Mouse (Mus musculus) heart, embryonic 14.5 days (tissue): ENCODE results near the gene Frrs1. TPM values are rescaled to one million over a fixed set of nuclear protein-coding genes. Genes with fewer than 3 reads are reported as not detected.

ENCODE experiments used
- ATAC-seq: fragments of 200-750 bp; cut with Nextera tagmentation; 2 replicates; pipeline ENCODE4 v1.8.0; 2017; ENCODE audit warnings: low read depth, moderate TSS enrichment; ENCODE audit not compliant: insufficient number of reproducible peaks, insufficient read depth, low FRiP score
- H3K27ac ChIP-seq, 2 experiments: fragments of 200-500 bp in 1 of 2; fragments of 300-500 bp in 1 of 2; sonication (generic) in 1 of 2; replicated peaks in 1 of 2; 2 replicates each; pipeline ENCODE4 v1.5.1; 2012 to 2014; ENCODE audit warnings: low read depth in 2 of 2, low read length in 2 of 2, control low read depth in 1 of 2, mild to moderate bottlenecking in 1 of 2, mixed read lengths in 1 of 2; ENCODE audit not compliant: control insufficient read depth in 1 of 2, insufficient read depth in 1 of 2
- H3K27me3 ChIP-seq: fragments of 300-500 bp; sonication (generic); 2 replicates; pipeline ENCODE4 v1.6.1; 2014; ENCODE audit warnings: mild to moderate bottlenecking, low read length, control low read depth; ENCODE audit not compliant: control insufficient read depth, insufficient read depth
- H3K36me3 ChIP-seq: fragments of 300-500 bp; sonication (generic); 2 replicates; pipeline ENCODE4 v1.6.1; 2014; ENCODE audit warnings: mild to moderate bottlenecking, control low read depth, low read length, mixed read lengths; ENCODE audit not compliant: control insufficient read depth, insufficient read depth
- H3K4me1 ChIP-seq, 2 experiments: fragments of 200-500 bp in 1 of 2; fragments of 300-500 bp in 1 of 2; sonication (generic) in 1 of 2; 2 replicates each; pipeline ENCODE4 v1.6.1; 2012 to 2014; ENCODE audit warnings: low read length in 2 of 2, control low read depth in 1 of 2, mixed read lengths in 1 of 2; ENCODE audit not compliant: control insufficient read depth in 2 of 2, insufficient read depth in 2 of 2
- H3K4me2 ChIP-seq: fragments of 300-500 bp; sonication (generic); 2 replicates; pipeline ENCODE4 v1.6.1; 2014; ENCODE audit warnings: mild to moderate bottlenecking, low read length
- H3K4me3 ChIP-seq, 2 experiments: fragments of 200-500 bp in 1 of 2; fragments of 300-500 bp in 1 of 2; sonication (generic) in 1 of 2; 2 replicates each; pipeline ENCODE4 v1.5.1; 2012 to 2014; ENCODE audit warnings: low read length in 2 of 2, mild to moderate bottlenecking in 2 of 2, control low read depth in 1 of 2, low read depth in 1 of 2, moderate library complexity in 1 of 2; ENCODE audit not compliant: control insufficient read depth in 1 of 2, insufficient read depth in 1 of 2
- H3K9ac ChIP-seq: fragments of 300-500 bp; sonication (generic); 2 replicates; pipeline ENCODE4 v1.6.1; 2014; ENCODE audit warnings: mild to moderate bottlenecking, low read length
- H3K9me3 ChIP-seq: fragments of 300-500 bp; sonication (generic); 2 replicates; pipeline ENCODE4 v1.6.1; 2016; ENCODE audit warnings: low read length, control low read depth; ENCODE audit not compliant: control insufficient read depth
- WGBS: fragments of 180-500 bp; shearing (Covaris S2); extraction: QIAGEN DNeasy Blood & Tissue Kit; methylation state at CpG from one replicate; pipeline ENCODE4 v1.1.7; 2014; 5-methylcytosine and 5-hydroxymethylcytosine counted together
- polyA plus RNA-seq: library from polyadenylated mRNA; unstranded; fragments of >200 nt; fragmentation: Nextera tagmentation; extraction: Ambion mirVana; gene quantifications from 2 replicates; pipeline ENCODE4 v1.2.1, GENCODE M21; 2014

Gene Frrs1
- polyA plus RNA-seq, 1 experiment from 2014 or later = 24.7 TPM

DNA sequence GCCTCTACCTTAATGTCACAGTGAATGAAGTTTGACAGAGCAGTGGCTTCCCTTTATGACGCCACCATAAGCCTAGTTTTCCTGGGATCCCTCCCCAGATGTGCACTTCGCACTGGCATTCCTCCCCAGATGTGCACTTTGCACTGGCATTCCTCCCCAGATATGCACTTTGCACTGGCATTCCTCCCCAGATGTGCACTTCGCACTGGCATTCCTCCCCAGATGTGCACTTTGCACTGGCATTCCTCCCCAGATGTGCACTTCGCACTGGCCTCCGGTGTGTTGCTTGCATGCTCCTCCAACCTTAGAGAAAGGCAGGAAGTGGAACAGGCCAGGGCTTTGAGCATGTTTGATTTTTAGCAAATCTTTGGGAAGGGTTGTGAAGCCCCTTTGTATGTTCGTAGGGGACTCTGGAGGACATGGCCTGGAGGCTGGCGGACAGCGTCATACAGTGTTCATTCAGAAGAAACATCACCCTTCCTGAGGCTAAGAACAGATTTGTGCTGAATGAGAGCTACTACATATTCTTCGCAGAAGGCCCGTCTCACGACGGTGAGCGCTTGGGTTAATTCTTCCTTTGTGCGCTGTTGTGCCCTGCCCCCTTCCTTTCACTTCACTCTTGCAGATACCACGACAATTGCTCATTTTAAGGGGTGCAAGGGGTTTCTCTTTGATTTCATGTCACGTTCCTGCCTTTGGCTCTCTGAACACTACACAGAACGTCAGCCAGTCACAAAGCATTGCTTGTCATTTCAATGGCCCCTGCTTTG lies 32.4 kb downstream of the Frrs1 start:
- H3K4me1 ChIP-seq = no peaks in the 10 kb centered on the region
- H3K27me3 ChIP-seq = no peaks in the 10 kb centered on the region
- no peak overlapping the region for H3K27ac ChIP-seq
- no peak overlapping the region for H3K9ac ChIP-seq
- H3K9me3 ChIP-seq = no peaks in the 10 kb centered on the region
- H3K4me3 ChIP-seq = no peak overlapping the region
- peaks cover 9% of the 10 kb centered on the region for H3K36me3 ChIP-seq
- no peak overlapping the region for H3K4me2 ChIP-seq
- 89% methylated on average over 17 of the region's 17 CpGs for WGBS
- no peak for ATAC-seq

DNA sequence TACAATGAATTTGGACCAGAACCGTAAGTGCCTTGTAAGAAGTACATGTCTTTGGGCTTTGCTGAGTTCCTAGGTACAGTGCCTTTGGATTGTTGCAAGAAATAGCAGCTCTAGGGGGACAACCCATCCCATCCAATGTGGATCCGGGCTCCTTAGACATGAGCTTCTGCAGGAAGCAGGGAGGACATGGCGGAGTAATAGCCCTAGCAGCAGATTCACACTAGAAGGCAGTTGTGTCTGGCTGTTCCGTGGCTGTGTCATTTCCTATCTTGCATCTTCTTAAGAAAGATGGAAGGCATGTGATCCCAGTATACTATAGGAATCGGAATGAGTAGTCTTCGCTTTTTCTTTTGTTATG lies 32.9 kb downstream of the Frrs1 start:
- Histone ChIP-seq H3K9me3 (no peaks in the 10 kb centered on the region), H3K4me2 (no peak overlapping the region), H3K4me3 (no peak overlapping the region), H3K27ac (no peak overlapping the region), H3K4me1 (no peaks in the 10 kb centered on the region), H3K36me3 (peaks cover 12% of the 10 kb centered on the region; the same call in 1 of the 2 replicates), H3K27me3 (no peaks in the 10 kb centered on the region), H3K9ac (no peak overlapping the region)
- WGBS = 93% methylated on average over 6 of the region's 6 CpGs
- no peak for ATAC-seq

GRCm38 (mm10) chr3:116892872-116893271 lies 33.6 kb downstream of the Frrs1 start:
- no peak for ATAC-seq
- Histone ChIP-seq H3K4me2 (no peak overlapping the region), H3K36me3 (peaks cover 15% of the 10 kb centered on the region; the same call in 1 of the 2 replicates), H3K27ac (no peak overlapping the region), H3K9ac (no peak overlapping the region), H3K27me3 (no peaks in the 10 kb centered on the region), H3K4me1 (no peaks in the 10 kb centered on the region), H3K4me3 (no peak overlapping the region), H3K9me3 (no peaks in the 10 kb centered on the region)
- WGBS = 83% methylated on average over 9 of the region's 9 CpGs

DNA sequence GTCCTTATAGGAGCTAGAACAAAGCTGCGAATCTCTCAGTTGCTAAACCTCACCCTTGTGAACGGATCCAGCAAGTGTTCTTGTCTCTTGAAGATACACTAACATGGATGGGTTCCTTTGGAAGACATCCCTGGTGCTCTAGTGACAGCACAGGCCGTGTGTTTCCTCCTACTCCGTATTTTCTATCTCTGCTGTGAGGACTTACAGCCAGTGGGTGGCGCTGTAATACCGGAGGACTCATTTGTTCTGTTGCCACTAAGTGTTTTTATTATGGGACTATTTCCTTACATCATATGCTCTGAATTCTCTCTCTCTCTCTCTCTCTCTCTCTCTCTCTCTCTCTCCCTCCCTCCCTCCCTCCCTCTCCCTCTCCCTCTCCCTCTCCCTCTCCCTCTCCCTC lies 44.9 kb downstream of the Frrs1 start:
- Histone ChIP-seq H3K27me3 (no peaks in the 10 kb centered on the region), H3K36me3 (peaks cover 16% of the 10 kb centered on the region), H3K9me3 (no peaks in the 10 kb centered on the region), H3K9ac (no peak overlapping the region), H3K4me3 (no peak overlapping the region), H3K4me2 (no peak overlapping the region), H3K4me1 (no peaks in the 10 kb centered on the region), H3K27ac (no peak overlapping the region)
- WGBS = 20% methylated on average over 6 of the region's 6 CpGs
- no peak for ATAC-seq

- Histone ChIP-seq H3K9me3 (no peaks in the 10 kb centered on the region), H3K4me1 (no peaks in the 10 kb centered on the region), H3K36me3 (peaks cover 11% of the 10 kb centered on the region), H3K27ac (no peak overlapping the region), H3K27me3 (no peaks in the 10 kb centered on the region), H3K9ac (no peak overlapping the region), H3K4me3 (no peak overlapping the region), H3K4me2 (no peak overlapping the region)
- 69% methylated on average over 16 of the region's 16 CpGs for WGBS
- ATAC-seq = no peak
Observed at GRCm38 (mm10) chr3:116905898-116906297, 46.6 kb downstream of the Frrs1 start.

DNA sequence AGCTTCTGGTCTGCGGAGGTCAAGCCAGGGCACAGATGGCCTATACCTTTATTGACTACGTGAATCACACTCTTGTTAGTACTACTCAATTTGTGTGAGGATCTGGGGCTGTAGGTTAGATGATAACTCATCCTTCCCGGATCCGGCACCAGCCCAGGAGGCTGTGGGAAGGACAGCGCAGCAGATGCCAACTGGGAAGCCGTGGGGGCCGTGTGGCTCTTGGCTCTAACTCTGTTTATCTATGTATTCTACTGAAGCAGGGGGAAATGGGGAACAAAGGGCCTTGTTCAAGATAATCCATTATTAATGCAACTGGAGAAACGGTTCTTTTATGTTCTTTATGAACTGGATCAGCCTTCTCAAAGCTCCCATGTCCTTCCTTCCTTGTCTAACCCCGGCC lies 47.3 kb downstream of the Frrs1 start:
- H3K4me1 ChIP-seq = no peaks in the 10 kb centered on the region
- H3K4me3 ChIP-seq = no peak overlapping the region
- peaks cover 11% of the 10 kb centered on the region for H3K36me3 ChIP-seq
- no peak overlapping the region for H3K27ac ChIP-seq
- WGBS = 76% methylated on average over 9 of the region's 9 CpGs
- H3K9ac ChIP-seq = no peak overlapping the region
- no peak for ATAC-seq
- no peaks in the 10 kb centered on the region for H3K9me3 ChIP-seq
- H3K27me3 ChIP-seq = no peaks in the 10 kb centered on the region
- H3K4me2 ChIP-seq = no peak overlapping the region

- H3K27ac ChIP-seq = peak overlapping the region; percentile 47 to 55; a peak in 3 of 4 replicates
- H3K9me3 ChIP-seq = no peaks in the 10 kb centered on the region
- H3K4me3 ChIP-seq = no peak overlapping the region
- no peak for ATAC-seq
- H3K36me3 ChIP-seq = 0 out of 2 replicates have a peak, but pooled peaks cover 2% of the 10 kb centered on the region
- H3K4me1 ChIP-seq = peaks cover 3 to 11% of the 10 kb centered on the region in 2 experiments
- WGBS = 47% methylated on average over 6 of the region's 6 CpGs
- 0 out of 2 replicates have a peak overlapping the region, but pooled peaks have one; percentile 16 for H3K4me2 ChIP-seq
- no peaks in the 10 kb centered on the region for H3K27me3 ChIP-seq
- no peak overlapping the region for H3K9ac ChIP-seq
Observed at GRCm38 (mm10) chr3:116914374-116914773, 55.1 kb downstream of the Frrs1 start.

- no peak for ATAC-seq
- no peaks in the 10 kb centered on the region for H3K27me3 ChIP-seq
- 27% methylated on average over 3 of the region's 3 CpGs for WGBS
- H3K9me3 ChIP-seq = no peaks in the 10 kb centered on the region
- H3K4me3 ChIP-seq = no peak overlapping the region
- H3K4me2 ChIP-seq = 0 out of 2 replicates have a peak overlapping the region, but pooled peaks have one; percentile 16
- peaks cover 3 to 11% of the 10 kb centered on the region in 2 experiments for H3K4me1 ChIP-seq
- peak overlapping the region; percentile 47 to 55; a peak in 2 of 4 replicates for H3K27ac ChIP-seq
- H3K9ac ChIP-seq = no peak overlapping the region
- 0 out of 2 replicates have a peak, but pooled peaks cover 2% of the 10 kb centered on the region for H3K36me3 ChIP-seq
Observed at GRCm38 (mm10) chr3:116914931-116915330, 55.7 kb downstream of the Frrs1 start.
